7 mouse cellular contexts compared by ENCODE assay signal in genomic region chr8:111875758-111876157, GRCm38 (mm10). TPM values are rescaled to one million over a fixed set of nuclear protein-coding genes. Genes with fewer than 3 reads are reported as not detected.
DNase-seq lines count a peak whose midpoint lies in the region; ATAC-seq and TF ChIP-seq lines count a peak whose summit lies in the region.

No protein-coding gene starts in this region.

- peak overlapping the region; percentile 94 for H3K4me3 ChIP-seq in E14TG2a.4 (replicated peaks; ENCODE audit: low read length)
- peak overlapping the region; percentile 83 for H3K4me3 ChIP-seq in forebrain, embryonic 15.5 days
- H3K4me3 ChIP-seq in kidney, embryonic 16.5 days (ENCODE audit: low read length), result peak overlapping the region; percentile 81
- peak overlapping the region; percentile 94 for H3K4me3 ChIP-seq in midbrain, embryonic 15.5 days

- no peak overlapping the region for H3K27ac ChIP-seq in forebrain, embryonic 15.5 days (replicated peaks)
- peak overlapping the region; percentile 86 for H3K27ac ChIP-seq in kidney, embryonic 16.5 days (ENCODE audit: low read length)
- H3K27ac ChIP-seq in midbrain, embryonic 15.5 days, result no peak overlapping the region

- peak overlapping the region; percentile 64 for H3K9ac ChIP-seq in forebrain, embryonic 15.5 days (replicated peaks)
- H3K9ac ChIP-seq in kidney, embryonic 16.5 days (replicated peaks; ENCODE audit: low read length), result peak overlapping the region; percentile 88
- peak overlapping the region; percentile 66 for H3K9ac ChIP-seq in midbrain, embryonic 15.5 days

- WGBS in forebrain, embryonic 15.5 days, result 25% methylated on average over 9 of the region's 9 CpGs
- WGBS in kidney, embryonic 16.5 days, result 8% methylated on average over 9 of the region's 9 CpGs
- WGBS in midbrain, embryonic 15.5 days, result 29% methylated on average over 9 of the region's 9 CpGs

- H3K36me3 ChIP-seq in E14TG2a.4 (ENCODE audit: insufficient read depth, low read length), result peaks cover 33% of the 10 kb centered on the region
- H3K36me3 ChIP-seq in forebrain, embryonic 15.5 days, result no peaks in the 10 kb centered on the region
- H3K36me3 ChIP-seq in kidney, embryonic 16.5 days (ENCODE audit: insufficient read depth, low read length), result no peaks in the 10 kb centered on the region
- no peaks in the 10 kb centered on the region for H3K36me3 ChIP-seq in midbrain, embryonic 15.5 days (replicated peaks)

- peak overlapping the region; percentile 66 for H3K4me2 ChIP-seq in forebrain, embryonic 15.5 days (replicated peaks)
- H3K4me2 ChIP-seq in kidney, embryonic 16.5 days (replicated peaks; ENCODE audit: low read depth, low read length), result peak overlapping the region; percentile 84
- peak overlapping the region; percentile 80 for H3K4me2 ChIP-seq in midbrain, embryonic 15.5 days

- no peak for ATAC-seq in forebrain, embryonic 15.5 days (replicated peaks)
- no peak for ATAC-seq in kidney, embryonic 16.5 days (ENCODE audit: low FRiP score, low TSS enrichment)
- ATAC-seq in midbrain, embryonic 15.5 days (replicated peaks), result no peak

- peak; percentile 76 for DNase-seq in A20 (ENCODE audit: low read depth, low spot score)
- no peak for DNase-seq in layer of hippocampus, adult 9-11 months
- no peak for DNase-seq in B cell, adult 2 months

- peaks cover 65% of the 10 kb centered on the region for H3K4me1 ChIP-seq in E14TG2a.4 (replicated peaks; ENCODE audit: low read depth, low read length)
- H3K4me1 ChIP-seq in forebrain, embryonic 15.5 days, result peaks cover 7% of the 10 kb centered on the region
- peaks cover 3% of the 10 kb centered on the region; the same call in 1 of the 2 replicates for H3K4me1 ChIP-seq in kidney, embryonic 16.5 days (ENCODE audit: insufficient read depth, low read length)
- H3K4me1 ChIP-seq in midbrain, embryonic 15.5 days, result peaks cover 13% of the 10 kb centered on the region

- H3K27me3 ChIP-seq in E14TG2a.4 (ENCODE audit: insufficient read depth, low read length), result no peaks in the 10 kb centered on the region
- H3K27me3 ChIP-seq in forebrain, embryonic 15.5 days, result no peaks in the 10 kb centered on the region
- no peaks in the 10 kb centered on the region for H3K27me3 ChIP-seq in kidney, embryonic 16.5 days (ENCODE audit: insufficient read depth, low read length)
- no peaks in the 10 kb centered on the region for H3K27me3 ChIP-seq in midbrain, embryonic 15.5 days (replicated peaks)

- no peaks in the 10 kb centered on the region for H3K9me3 ChIP-seq in E14TG2a.4 (ENCODE audit: low read length)
- H3K9me3 ChIP-seq in forebrain, embryonic 15.5 days, result no peaks in the 10 kb centered on the region
- no peaks in the 10 kb centered on the region for H3K9me3 ChIP-seq in kidney, embryonic 16.5 days (ENCODE audit: low read length)
- no peaks in the 10 kb centered on the region for H3K9me3 ChIP-seq in midbrain, embryonic 15.5 days

- no peak for TF ChIP-seq CTCF in E14TG2a.4 (conservative IDR thresholded peaks at IDR 0.05; ENCODE audit: low read length)

RNA-seq across cellular contexts. Expression of gene Tmem170, which starts 0.8 kb away (rescaled TPM):
- 4.2 and 4.3 TPM in 2 replicates for polyA plus RNA-seq in forebrain, embryonic 15.5 days (2015; fragmentation: Nextera tagmentation; extraction: Ambion mirVana)
- 10.6 and 13.7 TPM in 2 replicates for polyA plus RNA-seq in kidney, embryonic 16.5 days (2015; fragmentation: Nextera tagmentation; extraction: Ambion mirVana)
- 3.7 and 3.8 TPM in 2 replicates for polyA plus RNA-seq in midbrain, embryonic 15.5 days (2015; fragmentation: Nextera tagmentation; extraction: Ambion mirVana)

RNA-seq across cellular contexts. Expression of gene Cfdp1, which starts 21.7 kb away (rescaled TPM):
- 173 and 181 TPM in 2 replicates for polyA plus RNA-seq in forebrain, embryonic 15.5 days (2015; fragmentation: Nextera tagmentation; extraction: Ambion mirVana)
- polyA plus RNA-seq in kidney, embryonic 16.5 days (2015; fragmentation: Nextera tagmentation; extraction: Ambion mirVana), result 220 and 232 TPM in 2 replicates
- polyA plus RNA-seq in midbrain, embryonic 15.5 days (2015; fragmentation: Nextera tagmentation; extraction: Ambion mirVana), result 210 and 216 TPM in 2 replicates

RNA-seq across cellular contexts. Expression of gene Chst5, which starts 34.5 kb away (rescaled TPM):
- polyA plus RNA-seq in forebrain, embryonic 15.5 days (2015; fragmentation: Nextera tagmentation; extraction: Ambion mirVana), result 2.7 and 2.8 TPM in 2 replicates
- 1.3 and 1.9 TPM in 2 replicates for polyA plus RNA-seq in kidney, embryonic 16.5 days (2015; fragmentation: Nextera tagmentation; extraction: Ambion mirVana)
- polyA plus RNA-seq in midbrain, embryonic 15.5 days (2015; fragmentation: Nextera tagmentation; extraction: Ambion mirVana), result 4.0 and 4.6 TPM in 2 replicates

RNA-seq across cellular contexts. Expression of gene Tmem231, which starts 57.9 kb away (rescaled TPM):
- 14.6 and 16.6 TPM in 2 replicates for polyA plus RNA-seq in forebrain, embryonic 15.5 days (2015; fragmentation: Nextera tagmentation; extraction: Ambion mirVana)
- 20.7 and 24.6 TPM in 2 replicates for polyA plus RNA-seq in kidney, embryonic 16.5 days (2015; fragmentation: Nextera tagmentation; extraction: Ambion mirVana)
- polyA plus RNA-seq in midbrain, embryonic 15.5 days (2015; fragmentation: Nextera tagmentation; extraction: Ambion mirVana), result 20.4 and 20.5 TPM in 2 replicates
